Mouse (Mus musculus) cortical plate, adult 2 months (tissue): Measurements from ENCODE around the gene Cd200r4.

ENCODE experiments used
- CTCF ChIP-seq: fragments of 200-500 bp; IDR thresholded peaks from 2 replicates; pipeline ENCODE4 v1.5.1; 2011; ENCODE audit warnings: mild to moderate bottlenecking, control low read depth, low read length; ENCODE audit not compliant: insufficient read depth; ENCODE audit errors: extremely low read depth
- POLR2A ChIP-seq: fragments of 200-500 bp; IDR thresholded peaks from 2 replicates; pipeline ENCODE4 v1.6.1; 2011; ENCODE audit warnings: mild to moderate bottlenecking, low read length, control low read depth; ENCODE audit not compliant: insufficient read depth; ENCODE audit errors: extremely low read depth

DNA sequence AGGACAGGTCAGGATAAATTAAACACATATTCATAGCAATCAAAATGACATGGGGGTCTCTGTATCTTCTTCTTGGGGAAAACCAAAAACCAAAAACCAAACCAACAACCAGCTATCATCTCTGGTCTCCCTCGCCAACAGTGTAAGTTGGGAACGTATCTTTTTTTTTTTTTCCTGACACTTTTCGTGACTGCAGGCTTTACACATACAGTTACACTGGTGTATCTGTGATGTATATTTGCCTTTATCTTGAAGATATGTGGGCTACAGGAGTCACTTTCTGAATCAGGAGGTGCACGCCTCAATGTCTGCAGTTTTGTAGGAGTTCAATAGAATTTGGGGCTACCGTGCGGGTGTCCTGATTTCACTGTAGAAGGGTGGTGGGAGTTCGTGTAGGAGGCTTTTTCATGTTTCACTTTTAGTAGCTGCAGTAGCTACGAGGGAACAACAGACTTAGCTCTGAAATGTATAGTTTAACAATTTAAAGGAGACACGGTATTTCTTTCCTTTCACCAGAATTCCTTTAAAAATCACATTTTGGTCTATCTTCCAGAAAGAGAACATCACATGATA lies 45.1 kb upstream of the Cd200r4 start:
- TF ChIP-seq POLR2A (no peak), CTCF (no peak)
